Mouse (Mus musculus) liver, postnatal 0 days (tissue): ENCODE measurements around the gene Fto. TPM values are rescaled to one million over a fixed set of nuclear protein-coding genes. Genes with fewer than 3 reads are reported as not detected.

Experiments used
- ATAC-seq: fragments of 200-750 bp; cut with Nextera tagmentation; 2 replicates; pipeline ENCODE4 v1.8.0; 2017; ENCODE audit warnings: mild to moderate bottlenecking, moderate library complexity
- DNase-seq: peaks from one replicate; pipeline ENCODE4 v3.0.0-alpha.2; 2016
- H3K27ac ChIP-seq: fragments of 300-500 bp; sonication (generic); 2 replicates; pipeline ENCODE4 v1.5.1; 2014; ENCODE audit warnings: antibody characterized with exemption, moderate library complexity, mild to moderate bottlenecking, low read depth
- H3K27me3 ChIP-seq: fragments of 300-500 bp; sonication (generic); 2 replicates; pipeline ENCODE4 v1.6.1; 2014; ENCODE audit warnings: low read length, control low read depth, mixed read lengths; ENCODE audit not compliant: insufficient read depth
- H3K36me3 ChIP-seq: fragments of 300-500 bp; sonication (generic); replicated peaks from 2 replicates; pipeline ENCODE4 v1.6.1; 2014; ENCODE audit warnings: mild to moderate bottlenecking, control low read depth, low read length, moderate library complexity, mixed read lengths; ENCODE audit not compliant: insufficient read depth
- H3K4me1 ChIP-seq: fragments of 300-500 bp; sonication (generic); 2 replicates; pipeline ENCODE4 v1.6.1; 2014; ENCODE audit warnings: antibody characterized with exemption, mild to moderate bottlenecking, control low read depth; ENCODE audit not compliant: insufficient read depth
- H3K4me2 ChIP-seq: fragments of 300-500 bp; sonication (generic); 2 replicates; pipeline ENCODE4 v1.6.1; 2014; ENCODE audit warnings: low read depth, mild to moderate bottlenecking, low read length, moderate library complexity, mixed read lengths
- H3K4me3 ChIP-seq: fragments of 300-500 bp; sonication (generic); 2 replicates; pipeline ENCODE4 v1.5.1; 2014; ENCODE audit warnings: low read depth, low read length
- H3K9ac ChIP-seq: fragments of 300-500 bp; sonication (generic); replicated peaks from 2 replicates; pipeline ENCODE4 v1.6.1; 2014; ENCODE audit warnings: mild to moderate bottlenecking, moderate library complexity
- H3K9me3 ChIP-seq: fragments of 300-500 bp; sonication (generic); 2 replicates; pipeline ENCODE4 v1.6.1; 2016; ENCODE audit warnings: mild to moderate bottlenecking, control low read depth, low read length, mixed read lengths
- CTCF ChIP-seq: sonication (generic); IDR thresholded peaks from 2 replicates; pipeline ENCODE4 v1.5.1; 2016; ENCODE audit warnings: antibody characterized with exemption, low read depth
- EP300 ChIP-seq: IDR thresholded peaks from 2 replicates; pipeline ENCODE4 v1.6.1; 2016; ENCODE audit warnings: antibody characterized with exemption, low read depth, mild to moderate bottlenecking
- WGBS: fragments of 180-500 bp; shearing (Covaris S2); extraction: QIAGEN DNeasy Blood & Tissue Kit; methylation state at CpG from one replicate; pipeline ENCODE4 v1.1.7; 2014; ENCODE audit not compliant: insufficient replicate concordance; 5-methylcytosine and 5-hydroxymethylcytosine counted together
- polyA plus RNA-seq: library from polyadenylated mRNA; unstranded; fragments of >200 nt; fragmentation: Nextera tagmentation; extraction: Ambion mirVana; gene quantifications from 2 replicates; pipeline ENCODE4 v1.2.1, GENCODE M21; 2015

Fto gene
- polyA plus RNA-seq, 1 experiment from 2014 or later = 10.8 TPM

DNA sequence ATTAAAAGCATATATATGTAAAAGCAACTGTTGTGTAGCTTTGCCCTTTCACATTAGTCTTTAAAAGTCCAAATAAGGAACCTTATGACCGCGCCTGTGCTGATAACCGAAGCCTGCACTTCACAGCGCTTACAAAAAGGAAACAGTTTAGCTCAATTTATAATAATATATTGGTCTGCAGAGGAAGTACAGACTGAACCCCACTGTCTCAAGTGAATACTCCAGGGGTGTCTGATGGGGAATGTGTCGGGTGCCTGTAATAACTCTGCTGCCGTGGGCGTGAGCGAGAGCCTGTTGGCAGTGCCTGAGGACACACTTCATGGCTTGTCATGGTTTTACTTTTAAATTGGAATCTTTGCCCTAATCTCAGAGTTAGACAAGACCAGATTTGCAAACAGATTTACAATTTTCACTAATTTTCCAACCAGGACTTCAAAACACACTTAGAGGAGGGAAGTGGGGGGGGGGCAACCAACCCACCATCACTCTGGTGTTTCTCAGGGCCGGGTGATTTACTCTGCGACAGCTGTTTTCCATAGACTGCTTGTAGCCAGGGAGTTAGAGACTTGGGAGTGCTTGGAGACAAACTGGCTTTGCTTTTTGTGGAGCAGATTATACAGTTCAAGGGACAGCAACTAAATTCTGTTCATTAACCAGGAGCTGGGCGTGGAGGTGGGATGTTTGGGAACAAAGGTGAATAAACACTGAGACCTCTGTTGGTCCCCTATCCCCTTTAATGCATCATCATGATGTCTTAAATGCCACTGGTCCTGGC, 131.5 kb downstream of the Fto start:
- ATAC-seq (no peak), DNase-seq (no peak)
- WGBS = 80% methylated on average over 11 of the region's 11 CpGs
- Histone ChIP-seq H3K9me3 (no peaks in the 10 kb centered on the region), H3K27me3 (no peaks in the 10 kb centered on the region), H3K36me3 (no peaks in the 10 kb centered on the region; the same call in 1 of the 2 replicates), H3K4me3 (no peak overlapping the region), H3K27ac (no peak overlapping the region; the same call in 1 of the 2 replicates), H3K4me1 (peaks cover 5% of the 10 kb centered on the region; the same call in 1 of the 2 replicates), H3K4me2 (no peak overlapping the region), H3K9ac (no peak overlapping the region)
- TF ChIP-seq CTCF (no peak), EP300 (no peak)

- no peaks in the 10 kb centered on the region for H3K9me3 ChIP-seq
- H3K27ac ChIP-seq = no peak overlapping the region
- peaks cover 5% of the 10 kb centered on the region; the same call in 1 of the 2 replicates for H3K4me1 ChIP-seq
- H3K36me3 ChIP-seq = no peaks in the 10 kb centered on the region; the same call in 1 of the 2 replicates
- no peak overlapping the region for H3K4me2 ChIP-seq
- H3K4me3 ChIP-seq = no peak overlapping the region
- WGBS = 82% methylated on average over 10 of the region's 10 CpGs
- H3K9ac ChIP-seq = no peak overlapping the region
- no peaks in the 10 kb centered on the region for H3K27me3 ChIP-seq
- TF ChIP-seq EP300 (no peak), CTCF (no peak)
- ATAC-seq = no peak
- no peak for DNase-seq
Measured at GRCm38 (mm10) chr8:91445516-91445915, 132.2 kb downstream of the Fto start.

DNA sequence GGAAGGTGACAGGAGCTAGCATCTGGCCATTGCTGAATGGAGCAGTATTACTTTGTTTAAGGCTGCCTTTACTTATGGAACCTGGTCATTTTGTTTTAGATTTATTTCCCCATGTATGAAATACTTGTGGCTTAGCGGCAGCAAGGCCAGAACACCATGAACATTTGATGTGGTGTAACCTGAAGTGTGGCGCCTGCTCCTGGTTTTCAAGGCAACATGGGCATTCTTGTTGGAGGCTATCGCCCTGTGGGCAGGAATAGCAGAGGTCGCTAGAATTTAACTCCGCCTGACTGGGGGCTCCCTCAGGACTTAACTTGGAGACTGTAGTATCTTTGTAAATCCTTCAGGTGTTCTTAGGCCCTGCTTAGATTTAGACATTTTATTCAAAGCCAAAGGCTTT, 132.7 kb downstream of the Fto start:
- no peak for TF ChIP-seq CTCF
- no peak for TF ChIP-seq EP300
- no peak overlapping the region for H3K4me3 ChIP-seq
- no peak overlapping the region for H3K9ac ChIP-seq
- H3K4me1 ChIP-seq = peaks cover 5% of the 10 kb centered on the region; the same call in 1 of the 2 replicates
- no peak overlapping the region for H3K4me2 ChIP-seq
- H3K9me3 ChIP-seq = no peaks in the 10 kb centered on the region
- DNase-seq (no peak), ATAC-seq (no peak)
- WGBS = 91% methylated on average over 5 of the region's 5 CpGs
- H3K27me3 ChIP-seq = no peaks in the 10 kb centered on the region
- no peak overlapping the region for H3K27ac ChIP-seq
- H3K36me3 ChIP-seq = no peaks in the 10 kb centered on the region; the same call in 1 of the 2 replicates

GRCm38 (mm10) chr8:91448667-91449329, 135.5 kb downstream of the Fto start:
- Histone ChIP-seq H3K27ac (no peak overlapping the region), H3K4me2 (no peak overlapping the region), H3K27me3 (no peaks in the 10 kb centered on the region), H3K36me3 (no peaks in the 10 kb centered on the region; the same call in 1 of the 2 replicates), H3K4me3 (no peak overlapping the region), H3K9me3 (no peaks in the 10 kb centered on the region), H3K9ac (no peak overlapping the region), H3K4me1 (peaks cover 5% of the 10 kb centered on the region; the same call in 1 of the 2 replicates)
- no peak for TF ChIP-seq CTCF
- TF ChIP-seq EP300 = no peak
- no peak for DNase-seq
- 80% methylated on average over 7 of the region's 7 CpGs for WGBS
- ATAC-seq = no peak

DNA sequence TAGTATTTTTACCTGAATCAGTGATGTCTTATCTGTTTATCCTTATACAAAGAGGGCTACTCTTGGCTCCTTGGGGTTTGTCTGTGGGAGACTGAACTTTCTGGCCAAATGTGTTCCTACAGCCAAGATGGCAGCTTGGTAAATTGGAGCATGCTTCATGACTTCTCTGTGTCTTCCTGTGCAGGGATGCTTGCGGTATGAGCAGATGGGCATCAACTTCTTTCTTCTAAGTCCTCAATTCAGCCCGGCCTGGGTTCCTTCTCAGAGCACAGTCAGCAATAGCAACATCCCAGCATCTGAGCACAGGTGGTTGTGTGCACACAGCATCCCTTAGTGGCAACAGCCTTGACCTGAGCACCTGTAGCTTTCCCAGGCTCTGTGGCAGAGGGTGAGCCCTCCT, 141.6 kb downstream of the Fto start:
- TF ChIP-seq EP300 (no peak), CTCF (no peak)
- WGBS = 84% methylated on average over 2 of the region's 2 CpGs
- no peak for ATAC-seq

DNA sequence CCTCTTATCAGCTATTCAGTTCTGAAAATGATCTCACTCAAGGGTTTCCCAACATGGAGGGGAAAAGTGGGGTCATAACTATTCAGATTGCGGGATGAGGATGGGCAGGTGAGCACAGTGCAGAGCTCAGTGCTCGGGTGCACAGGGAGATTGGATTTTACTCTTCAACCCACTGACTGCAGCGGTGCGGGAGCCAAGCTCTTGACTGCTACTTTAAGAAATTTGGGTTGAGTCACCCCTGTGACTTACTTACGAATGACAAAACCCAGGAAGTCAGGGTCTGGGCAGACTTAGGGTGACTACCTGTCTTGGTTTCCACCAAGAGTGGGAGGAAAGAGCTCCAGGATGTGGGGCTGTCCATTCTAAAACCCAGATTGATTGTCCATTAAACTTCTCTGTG, 142.3 kb downstream of the Fto start:
- H3K36me3 ChIP-seq = no peaks in the 10 kb centered on the region
- no peak overlapping the region for H3K4me3 ChIP-seq
- no peaks in the 10 kb centered on the region for H3K4me1 ChIP-seq
- no peak for DNase-seq
- H3K27ac ChIP-seq = no peak overlapping the region
- H3K9ac ChIP-seq = no peak overlapping the region
- TF ChIP-seq CTCF (no peak), EP300 (no peak)
- ATAC-seq = no peak
- no peak overlapping the region for H3K4me2 ChIP-seq
- 81% methylated on average over 5 of the region's 5 CpGs for WGBS
- no peaks in the 10 kb centered on the region for H3K27me3 ChIP-seq
- no peaks in the 10 kb centered on the region for H3K9me3 ChIP-seq

More for the DNA sequence above, 141.6 kb downstream of the Fto start:
- Histone ChIP-seq H3K27me3 (no peaks in the 10 kb centered on the region), H3K9me3 (no peaks in the 10 kb centered on the region), H3K27ac (no peak overlapping the region), H3K36me3 (no peaks in the 10 kb centered on the region), H3K9ac (no peak overlapping the region), H3K4me2 (no peak overlapping the region), H3K4me3 (no peak overlapping the region), H3K4me1 (no peaks in the 10 kb centered on the region)
- DNase-seq = no peak
